Mouse (Mus musculus) lung, embryonic 15.5 days (tissue): ENCODE measurements around the gene Gm17606. TPM values are rescaled to one million over a fixed set of nuclear protein-coding genes. Genes with fewer than 3 reads are reported as not detected.

Experiments used
- ATAC-seq: fragments of 200-750 bp; cut with Nextera tagmentation; 2 replicates; pipeline ENCODE4 v1.8.0; 2017; ENCODE audit warnings: moderate number of reproducible peaks, borderline replicate concordance; ENCODE audit not compliant: low FRiP score, low TSS enrichment; ENCODE audit errors: extremely low read depth
- H3K27ac ChIP-seq: fragments of 300-500 bp; sonication (generic); 2 replicates; pipeline ENCODE4 v1.5.1; 2015; ENCODE audit warnings: moderate library complexity, mild to moderate bottlenecking, inconsistent platforms
- H3K27me3 ChIP-seq: fragments of 300-500 bp; sonication (generic); 2 replicates; pipeline ENCODE4 v1.6.1; 2015; ENCODE audit warnings: inconsistent platforms
- H3K36me3 ChIP-seq: fragments of 300-500 bp; sonication (generic); 2 replicates; pipeline ENCODE4 v1.6.1; 2015; ENCODE audit warnings: inconsistent platforms
- H3K4me1 ChIP-seq: fragments of 300-500 bp; sonication (generic); 2 replicates; pipeline ENCODE4 v1.6.1; 2015; ENCODE audit warnings: inconsistent platforms
- H3K4me2 ChIP-seq: fragments of 300-500 bp; sonication (generic); 2 replicates; pipeline ENCODE4 v1.6.1; 2015; ENCODE audit warnings: inconsistent platforms, mild to moderate bottlenecking, moderate library complexity
- H3K4me3 ChIP-seq: fragments of 300-500 bp; sonication (generic); 2 replicates; pipeline ENCODE4 v1.5.1; 2015; ENCODE audit warnings: mild to moderate bottlenecking, inconsistent platforms
- H3K9ac ChIP-seq: fragments of 300-500 bp; sonication (generic); 2 replicates; pipeline ENCODE4 v1.6.1; 2015; ENCODE audit warnings: inconsistent platforms
- H3K9me3 ChIP-seq: fragments of 300-500 bp; sonication (generic); 2 replicates; pipeline ENCODE4 v1.6.1; 2016; ENCODE audit warnings: inconsistent platforms
- whole genome bisulfite sequencing: fragments of 180-500 bp; shearing (Covaris S2); methylation state at CpG from one replicate; pipeline ENCODE4 v1.1.7; 2015; 5-methylcytosine and 5-hydroxymethylcytosine counted together
- polyA plus RNA-seq: library from polyadenylated mRNA; unstranded; fragments of >200 nt; fragmentation: Nextera tagmentation; extraction: Ambion mirVana; gene quantifications from 2 replicates; pipeline ENCODE4 v1.2.1, GENCODE M21; 2015

Gene Gm17606
- polyA plus RNA-seq, 1 experiment from 2014 or later: not detected

DNA sequence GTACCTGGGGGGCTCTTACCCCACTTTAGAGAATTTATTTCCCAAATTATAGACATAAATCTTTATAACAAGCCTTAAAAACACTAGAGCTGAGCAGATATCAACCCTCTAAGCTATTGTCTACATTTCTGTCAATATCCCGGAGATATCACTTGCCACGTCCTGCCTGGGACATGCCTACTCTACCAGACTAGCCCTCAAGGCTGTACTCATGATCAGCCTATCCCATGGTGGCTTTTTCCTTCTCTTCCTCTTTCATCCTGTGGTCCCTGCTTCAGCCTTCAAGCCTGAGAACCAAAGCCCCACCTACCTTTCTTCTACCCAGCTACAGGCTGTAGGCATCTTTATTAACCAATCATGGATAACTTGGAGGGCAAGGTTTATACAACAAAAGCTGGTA lies 11.0 kb upstream of the Gm17606 start:
- no peaks in the 10 kb centered on the region for H3K9me3 ChIP-seq
- H3K27me3 ChIP-seq: no peaks in the 10 kb centered on the region
- H3K36me3 ChIP-seq: peaks cover 30% of the 10 kb centered on the region
- no peak overlapping the region for H3K4me3 ChIP-seq
- H3K9ac ChIP-seq: no peak overlapping the region
- H3K4me1 ChIP-seq: no peaks in the 10 kb centered on the region
- no peak overlapping the region for H3K4me2 ChIP-seq
- WGBS: 87% methylated on average over 2 of the region's 2 CpGs
- no peak for ATAC-seq
- no peak overlapping the region for H3K27ac ChIP-seq

GRCm38 (mm10) chr14:54630583-54631239 lies 10.0 kb upstream of the Gm17606 start:
- no peaks in the 10 kb centered on the region for H3K9me3 ChIP-seq
- H3K9ac ChIP-seq: no peak overlapping the region
- H3K36me3 ChIP-seq: peaks cover 32% of the 10 kb centered on the region
- no peak overlapping the region for H3K4me3 ChIP-seq
- no peak for ATAC-seq
- H3K4me2 ChIP-seq: no peak overlapping the region
- no peaks in the 10 kb centered on the region for H3K4me1 ChIP-seq
- 77% methylated on average over 11 of the region's 11 CpGs for WGBS
- H3K27ac ChIP-seq: no peak overlapping the region
- H3K27me3 ChIP-seq: no peaks in the 10 kb centered on the region

GRCm38 (mm10) chr14:54631240-54631599 lies 9.5 kb upstream of the Gm17606 start:
- no peak overlapping the region for H3K4me3 ChIP-seq
- 59% methylated on average over 4 of the region's 4 CpGs for WGBS
- no peaks in the 10 kb centered on the region for H3K9me3 ChIP-seq
- no peaks in the 10 kb centered on the region for H3K4me1 ChIP-seq
- H3K27me3 ChIP-seq: no peaks in the 10 kb centered on the region
- ATAC-seq: 0 out of 2 replicates have a peak, but pooled peaks have one; percentile 37
- peaks cover 37% of the 10 kb centered on the region for H3K36me3 ChIP-seq
- H3K4me2 ChIP-seq: no peak overlapping the region
- no peak overlapping the region for H3K27ac ChIP-seq
- H3K9ac ChIP-seq: no peak overlapping the region

DNA sequence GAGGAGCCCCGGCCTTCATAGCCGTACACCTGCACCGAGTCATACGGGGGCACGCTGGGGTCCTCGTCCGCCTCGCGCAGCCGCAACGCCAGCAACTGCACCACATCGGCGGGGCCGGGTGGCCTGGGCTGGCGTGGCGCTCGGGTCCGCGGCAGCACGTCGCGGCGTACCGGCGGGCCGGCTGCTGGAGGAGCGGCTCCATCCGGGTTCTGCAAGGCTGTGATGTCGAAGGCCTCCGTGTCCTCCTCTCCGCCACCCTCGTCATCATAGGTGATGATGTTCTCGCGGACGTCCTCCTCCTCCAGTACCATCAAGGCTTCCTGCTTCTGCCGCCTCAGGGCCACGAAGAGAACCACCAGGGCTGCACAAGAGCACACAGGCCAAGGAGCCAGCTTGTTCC lies 8.5 kb upstream of the Gm17606 start:
- no peaks in the 10 kb centered on the region for H3K9me3 ChIP-seq
- no peaks in the 10 kb centered on the region for H3K4me1 ChIP-seq
- no peaks in the 10 kb centered on the region for H3K27me3 ChIP-seq
- H3K27ac ChIP-seq: no peak overlapping the region
- no peak for ATAC-seq
- WGBS: 89% methylated on average over 32 of the region's 37 CpGs
- H3K4me2 ChIP-seq: no peak overlapping the region
- H3K36me3 ChIP-seq: peaks cover 44% of the 10 kb centered on the region
- H3K4me3 ChIP-seq: no peak overlapping the region
- no peak overlapping the region for H3K9ac ChIP-seq

- no peak overlapping the region for H3K27ac ChIP-seq
- 78% methylated on average over 4 of the region's 4 CpGs for WGBS
- no peak overlapping the region for H3K9ac ChIP-seq
- no peak overlapping the region for H3K4me2 ChIP-seq
- no peaks in the 10 kb centered on the region for H3K9me3 ChIP-seq
- no peaks in the 10 kb centered on the region for H3K27me3 ChIP-seq
- H3K4me1 ChIP-seq: 0 out of 2 replicates have a peak, but pooled peaks cover under 1% of the 10 kb centered on the region
- no peak overlapping the region for H3K4me3 ChIP-seq
- H3K36me3 ChIP-seq: peaks cover 45% of the 10 kb centered on the region
- no peak for ATAC-seq
These were observed 6.6 kb upstream of the Gm17606 start for GRCm38 (mm10) chr14:54634182-54634581.

DNA sequence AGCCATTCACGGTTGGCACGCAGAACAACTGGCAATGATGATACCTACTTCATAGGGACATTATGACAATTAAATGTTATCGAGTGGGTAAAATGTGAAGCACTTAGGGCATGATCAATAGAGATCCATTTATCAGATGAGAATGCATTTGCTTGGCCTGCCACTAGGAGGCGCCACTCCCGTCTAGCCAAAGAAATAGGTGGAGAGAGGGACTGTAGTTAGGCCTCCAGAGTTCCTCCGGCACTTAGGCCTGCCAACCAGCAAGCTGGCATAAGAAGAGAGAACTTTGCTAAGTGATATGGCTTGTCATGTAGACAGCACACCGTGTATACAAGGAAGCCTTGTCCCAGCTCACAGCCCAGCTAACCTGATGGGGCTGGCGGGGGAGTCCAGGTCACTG lies 3.8 kb upstream of the Gm17606 start:
- Histone ChIP-seq H3K4me3 (no peak overlapping the region), H3K9me3 (no peaks in the 10 kb centered on the region), H3K4me2 (no peak overlapping the region), H3K27me3 (no peaks in the 10 kb centered on the region), H3K27ac (no peak overlapping the region), H3K9ac (no peak overlapping the region), H3K4me1 (peaks cover 15% of the 10 kb centered on the region), H3K36me3 (peaks cover 34% of the 10 kb centered on the region)
- ATAC-seq: no peak
- WGBS: 50% methylated on average over 8 of the region's 8 CpGs

DNA sequence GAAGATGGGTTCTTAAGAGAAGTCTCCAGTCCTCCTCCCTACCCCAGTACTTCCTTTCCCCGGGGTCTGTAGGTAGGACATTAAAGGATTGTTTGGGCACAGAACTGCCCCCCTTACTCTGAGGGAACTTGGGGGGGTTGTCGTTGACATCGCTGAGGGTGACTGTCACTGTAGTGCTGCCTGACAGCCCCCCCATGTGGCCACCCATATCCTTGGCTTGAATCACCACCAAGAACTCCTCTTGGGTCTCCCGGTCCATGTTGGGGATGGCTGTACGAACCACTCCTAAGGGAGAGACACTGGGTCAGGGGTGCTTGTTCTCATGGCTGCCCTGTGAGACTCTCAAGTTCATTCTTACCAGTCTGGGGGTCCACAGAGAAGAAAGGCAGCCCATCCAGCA lies 2.5 kb upstream of the Gm17606 start:
- H3K4me2 ChIP-seq: no peak overlapping the region
- ATAC-seq: no peak
- no peaks in the 10 kb centered on the region for H3K27me3 ChIP-seq
- H3K4me1 ChIP-seq: peaks cover 15% of the 10 kb centered on the region
- WGBS: 63% methylated on average over 5 of the region's 5 CpGs
- no peaks in the 10 kb centered on the region for H3K9me3 ChIP-seq
- H3K27ac ChIP-seq: no peak overlapping the region
- H3K9ac ChIP-seq: no peak overlapping the region
- peaks cover 32% of the 10 kb centered on the region for H3K36me3 ChIP-seq
- no peak overlapping the region for H3K4me3 ChIP-seq

DNA sequence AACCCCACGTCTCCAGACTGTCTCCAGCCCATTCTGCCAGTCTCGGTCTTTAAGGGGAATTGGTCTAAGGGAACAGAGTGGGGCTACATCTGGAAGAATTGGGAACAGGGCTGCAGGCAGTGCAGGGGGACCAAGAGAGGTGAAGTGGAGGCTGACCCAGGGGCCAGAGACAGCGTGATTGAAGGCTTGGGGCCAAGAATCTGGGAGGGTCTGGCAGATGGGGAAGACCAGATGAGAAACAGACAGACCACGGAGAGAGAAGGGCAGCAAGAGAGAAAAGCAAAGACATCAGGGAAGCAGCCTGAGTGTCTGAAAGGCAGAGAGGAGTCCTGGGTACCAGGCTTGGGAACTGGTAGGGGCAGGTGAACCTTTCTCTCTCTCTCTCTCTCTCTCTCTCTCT lies 631 bp upstream of the Gm17606 start:
- Histone ChIP-seq H3K9ac (peak overlapping the region; percentile 19), H3K4me2 (peak overlapping the region; percentile 84), H3K27me3 (no peaks in the 10 kb centered on the region), H3K36me3 (peaks cover 44% of the 10 kb centered on the region), H3K4me3 (peak overlapping the region; percentile 69), H3K4me1 (peaks cover 15% of the 10 kb centered on the region), H3K27ac (no peak overlapping the region), H3K9me3 (no peaks in the 10 kb centered on the region)
- ATAC-seq: no peak
- WGBS: 25% methylated on average over 4 of the region's 4 CpGs

- no peaks in the 10 kb centered on the region for H3K9me3 ChIP-seq
- H3K4me3 ChIP-seq: peak within 1 kb of the TSS; percentile 69
- peaks cover 50% of the 10 kb centered on the region for H3K36me3 ChIP-seq
- ATAC-seq: peak; percentile 94
- peaks cover 16% of the 10 kb centered on the region for H3K4me1 ChIP-seq
- H3K9ac ChIP-seq: peak within 1 kb of the TSS; percentile 79
- H3K27me3 ChIP-seq: no peaks in the 10 kb centered on the region
- H3K27ac ChIP-seq: peak within 1 kb of the TSS; percentile 65
- peak within 1 kb of the TSS; percentile 84 for H3K4me2 ChIP-seq
- WGBS: 1% methylated on average over 52 of the region's 52 CpGs
These were observed 685 bp downstream of the Gm17606 start, which contains the start of gene Cdh24 for GRCm38 (mm10) chr14:54641305-54641969. TSS of gene Cdh24 (minus strand) at chr14:54641364.

DNA sequence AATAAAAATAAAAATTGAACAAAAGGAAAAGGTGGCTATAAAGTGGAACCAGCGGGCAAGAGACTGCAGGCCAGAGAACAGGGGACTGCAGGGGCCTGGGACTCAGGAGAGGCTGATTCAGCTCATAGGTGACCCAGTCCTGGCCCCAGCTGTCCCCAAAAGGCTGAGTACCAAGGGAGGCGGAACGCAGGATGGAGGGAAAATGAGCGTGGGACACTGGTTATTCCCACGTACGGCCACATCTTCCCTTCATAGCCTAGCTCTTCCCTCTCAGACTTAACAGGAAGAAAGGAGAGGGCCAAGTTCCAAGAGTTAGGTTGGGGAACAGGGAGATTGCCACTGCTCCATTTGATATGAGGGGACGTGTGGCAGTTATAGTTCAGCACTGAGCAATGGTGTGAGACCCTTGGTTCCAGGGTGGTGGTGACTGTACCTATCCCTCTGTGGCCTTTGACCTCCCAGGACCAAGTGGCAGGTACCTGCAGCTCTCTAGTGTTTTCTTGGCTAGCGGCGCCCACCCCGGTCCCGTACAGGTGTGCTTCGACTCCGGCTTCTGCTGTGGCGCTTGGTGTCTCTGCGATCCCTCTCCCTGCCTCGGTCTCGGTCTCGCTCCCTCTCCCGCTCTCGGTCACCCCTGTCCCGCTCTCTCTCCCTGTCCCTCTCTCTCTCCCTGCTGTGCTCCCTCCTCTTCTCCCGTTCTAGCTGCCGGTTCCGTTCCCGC lies 1.6 kb downstream of the Gm17606 start:
- 79% methylated on average over 25 of the region's 25 CpGs for WGBS
- Histone ChIP-seq H3K9me3 (no peaks in the 10 kb centered on the region), H3K36me3 (peaks cover 52% of the 10 kb centered on the region), H3K9ac (no peak overlapping the region), H3K4me3 (no peak overlapping the region), H3K4me2 (no peak overlapping the region), H3K27ac (no peak overlapping the region), H3K4me1 (peaks cover 20% of the 10 kb centered on the region), H3K27me3 (no peaks in the 10 kb centered on the region)
- ATAC-seq: no peak

- Histone ChIP-seq H3K4me1 (peaks cover 20% of the 10 kb centered on the region), H3K9me3 (no peaks in the 10 kb centered on the region), H3K9ac (no peak overlapping the region), H3K27ac (no peak overlapping the region), H3K4me2 (no peak overlapping the region), H3K4me3 (no peak overlapping the region), H3K27me3 (no peaks in the 10 kb centered on the region), H3K36me3 (peaks cover 58% of the 10 kb centered on the region)
- no peak for ATAC-seq
- WGBS: 85% methylated on average over 2 of the region's 2 CpGs
These were observed 2.3 kb downstream of the Gm17606 start for GRCm38 (mm10) chr14:54643011-54643410.

DNA sequence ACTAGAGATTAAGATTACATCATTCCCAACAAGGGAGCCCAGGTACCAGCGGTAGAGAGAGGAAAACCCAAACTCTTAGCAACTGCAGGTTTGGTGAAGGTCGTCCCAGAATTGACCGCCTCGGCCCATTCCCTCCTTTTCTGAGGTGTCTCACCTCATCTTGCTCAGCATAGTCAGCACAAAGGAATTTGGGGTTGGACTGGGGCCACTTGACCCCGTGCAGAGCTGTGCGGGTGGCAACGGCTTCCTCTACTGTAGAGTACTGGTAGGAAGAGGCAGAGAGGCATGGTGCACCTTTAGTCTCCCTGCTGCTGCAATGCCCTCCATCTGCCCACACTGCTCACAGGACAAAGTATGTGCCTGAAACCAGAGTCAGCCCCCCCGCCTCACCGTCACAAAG lies 3.5 kb downstream of the Gm17606 start:
- H3K4me1 ChIP-seq: peaks cover 25% of the 10 kb centered on the region
- no peak overlapping the region for H3K4me2 ChIP-seq
- H3K9me3 ChIP-seq: no peaks in the 10 kb centered on the region
- no peak overlapping the region for H3K27ac ChIP-seq
- H3K9ac ChIP-seq: no peak overlapping the region; the same call in 1 of the 2 replicates
- H3K4me3 ChIP-seq: no peak overlapping the region
- ATAC-seq: no peak
- H3K36me3 ChIP-seq: peaks cover 69% of the 10 kb centered on the region
- H3K27me3 ChIP-seq: no peaks in the 10 kb centered on the region
- WGBS: 75% methylated on average over 9 of the region's 9 CpGs
